Mouse (Mus musculus): ENCODE measurements around the gene Fbxl2. TPM values are rescaled to one million over a fixed set of nuclear protein-coding genes. Genes with fewer than 3 reads are reported as not detected.

Gene Fbxl2
- total RNA-seq, 2 experiments from 2014 or later: 32.5 to 33.1 TPM

GRCm38 (mm10) chr9:113974945-113975344 lies 71.0 kb downstream of the Fbxl2 start:
- DNase-seq (ENCODE audit: low spot score in 2 of 2): no peak

GRCm38 (mm10) chr9:113973857-113974256 lies 72.1 kb downstream of the Fbxl2 start:
- DNase-seq (ENCODE audit: low spot score in 2 of 2): no peak

GRCm38 (mm10) chr9:113971615-113972014 lies 74.4 kb downstream of the Fbxl2 start:
- DNase-seq (ENCODE audit: low spot score in 2 of 2): no peak

GRCm38 (mm10) chr9:113970041-113970440 lies 76.0 kb downstream of the Fbxl2 start:
- DNase-seq (ENCODE audit: low spot score in 2 of 2): no peak

- DNase-seq (ENCODE audit: low spot score in 2 of 2): no peak
Measured at GRCm38 (mm10) chr9:113969399-113969798, 76.6 kb downstream of the Fbxl2 start.

- DNase-seq (ENCODE audit: low spot score in 2 of 2): no peak
Measured at GRCm38 (mm10) chr9:113968967-113969366, 77.0 kb downstream of the Fbxl2 start.

GRCm38 (mm10) chr9:113966838-113967237 lies 79.2 kb downstream of the Fbxl2 start:
- DNase-seq (ENCODE audit: low spot score in 2 of 2): no peak

GRCm38 (mm10) chr9:113964415-113964814 lies 81.6 kb downstream of the Fbxl2 start:
- no peak for DNase-seq (ENCODE audit: low spot score in 2 of 2)

GRCm38 (mm10) chr9:113963718-113964117 lies 82.3 kb downstream of the Fbxl2 start:
- no peak for DNase-seq (ENCODE audit: low spot score in 2 of 2)

GRCm38 (mm10) chr9:113957777-113958176 lies 88.2 kb downstream of the Fbxl2 start:
- DNase-seq (ENCODE audit: low spot score in 2 of 2): no peak

GRCm38 (mm10) chr9:113947216-113947615 lies 98.8 kb downstream of the Fbxl2 start:
- no peak for DNase-seq (ENCODE audit: low spot score in 2 of 2)

- no peak for DNase-seq (ENCODE audit: low spot score in 2 of 2)
Measured at GRCm38 (mm10) chr9:113943372-113943771, 102.6 kb downstream of the Fbxl2 start.

GRCm38 (mm10) chr9:113941103-113941805 lies 104.7 kb downstream of the Fbxl2 start:
- no peak for DNase-seq (ENCODE audit: low spot score in 2 of 2)

- DNase-seq (ENCODE audit: low spot score in 2 of 2): peak in 1 of 2 experiments; percentile 48
Measured at GRCm38 (mm10) chr9:113939063-113939850, 106.7 kb downstream of the Fbxl2 start.

GRCm38 (mm10) chr9:113935638-113936037 lies 110.4 kb downstream of the Fbxl2 start:
- DNase-seq (ENCODE audit: low spot score in 2 of 2): no peak

- DNase-seq (ENCODE audit: low spot score in 2 of 2): no peak
Measured at GRCm38 (mm10) chr9:113932501-113932900, 113.5 kb downstream of the Fbxl2 start.

GRCm38 (mm10) chr9:113932100-113932470 lies 113.9 kb downstream of the Fbxl2 start:
- no peak for DNase-seq (ENCODE audit: low spot score in 2 of 2)

- no peak for DNase-seq (ENCODE audit: low spot score in 2 of 2)
Measured at GRCm38 (mm10) chr9:113931375-113932099, 114.5 kb downstream of the Fbxl2 start.

- peak; percentile 97 to 99 for DNase-seq (ENCODE audit: low spot score in 2 of 2)
Measured at GRCm38 (mm10) chr9:113930534-113931374, 115.2 kb downstream of the Fbxl2 start, which contains the start of gene Ubp1. Gene Ubp1, plus strand, starts transcription at chr9:113930934.

- DNase-seq (ENCODE audit: low spot score in 2 of 2): no peak
Measured at GRCm38 (mm10) chr9:113929676-113930075, 116.3 kb downstream of the Fbxl2 start.

GRCm38 (mm10) chr9:113928591-113928990 lies 117.4 kb downstream of the Fbxl2 start:
- no peak for DNase-seq (ENCODE audit: low spot score in 2 of 2)
